Mouse (Mus musculus) liver, adult 2 months (tissue): Measurements from ENCODE around the gene Epas1.

ENCODE experiments used
- CTCF ChIP-seq: fragments of 200-500 bp; IDR thresholded peaks from 2 replicates; pipeline ENCODE4 v1.5.1; 2011; ENCODE audit warnings: low read depth, low read length, control low read depth
- POLR2A ChIP-seq: fragments of 200-500 bp; IDR thresholded peaks from 2 replicates; pipeline ENCODE4 v1.6.1; 2011; ENCODE audit warnings: low read length, control low read depth; ENCODE audit not compliant: insufficient read depth; ENCODE audit errors: extremely low read depth

- TF ChIP-seq CTCF = no peak
- no peak for TF ChIP-seq POLR2A
Measured at GRCm38 (mm10) chr17:86732522-86732921, 21.0 kb upstream of the Epas1 start.
